Mouse (Mus musculus) megakaryocyte, embryonic 14.5 days (primary cell): ENCODE measurements around the gene Cx3cr1.

Experiments
- FLI1 ChIP-seq: IDR thresholded peaks from 2 replicates; pipeline ENCODE4 v1.6.1; 2012; ENCODE audit warnings: low read length, inconsistent platforms, mixed read lengths
- GATA1 ChIP-seq: IDR thresholded peaks from 3 replicates; pipeline ENCODE4 v1.6.1; 2012; ENCODE audit warnings: mixed read lengths, low read length, inconsistent platforms, borderline replicate concordance

GRCm38 (mm10) chr9:119919858-119920257 is 149.8 kb downstream of the Cx3cr1 start:
- TF ChIP-seq FLI1 (no peak), GATA1 (no peak)
